Mouse (Mus musculus) heart, adult 18-20 months (tissue): ENCODE measurements around the gene Wfdc3. TPM values are rescaled to one million over a fixed set of nuclear protein-coding genes. Genes with fewer than 3 reads are reported as not detected.
"Not testable (repeated sequence)": the region's sequence is repeated elsewhere in the genome, so short reads cannot be mapped to it uniquely, and the experiment has no call there.

Experiments used
- DNase-seq, 2 experiments: peaks; one replicate each; pipeline ENCODE4 v3.0.0; 2021 to 2022; ENCODE audit warnings: mixed read lengths in 1 of 2
- total RNA-seq, 2 experiments: library from RNA; stranded (reverse); gene quantifications; 2 replicates each; pipeline ENCODE4 v1.2.3; 2021

The Wfdc3 gene
- total RNA-seq, 2 experiments from 2014 or later: 0.25 to 0.62 TPM

DNA sequence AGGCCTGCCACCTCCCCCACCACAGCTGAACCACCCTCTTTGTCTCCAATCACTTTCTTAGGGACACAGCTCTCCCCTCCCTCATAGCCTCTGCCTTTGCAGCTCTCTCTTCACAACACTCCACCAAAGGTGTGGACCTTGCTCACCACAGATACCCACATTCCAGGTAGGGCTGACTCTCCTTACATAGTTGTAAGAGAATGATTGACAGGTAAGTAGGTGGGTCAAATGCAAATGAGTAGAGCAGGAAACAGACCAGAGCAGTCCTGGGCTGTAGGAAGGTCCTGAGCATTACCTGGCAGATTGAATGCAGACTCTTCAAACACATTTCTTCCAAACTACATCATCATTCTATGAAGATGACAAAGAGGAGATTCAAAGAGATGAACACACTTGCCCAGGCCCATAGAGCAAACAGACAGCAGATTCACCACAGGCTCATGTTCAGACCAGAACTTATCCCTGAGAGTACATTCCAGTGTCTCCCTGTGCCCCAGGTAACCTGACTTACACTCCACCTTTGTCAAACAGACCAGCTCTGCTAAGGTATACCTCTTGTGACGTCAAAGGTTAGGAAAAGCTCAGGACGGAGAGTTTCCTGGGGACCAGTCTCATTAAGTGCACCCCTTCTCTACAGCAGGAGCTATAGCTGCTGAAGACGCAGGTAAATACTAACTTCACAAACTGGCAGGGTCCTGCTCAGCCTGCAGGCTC, 8.2 kb downstream of the Wfdc3 start:
- no peak for DNase-seq

DNA sequence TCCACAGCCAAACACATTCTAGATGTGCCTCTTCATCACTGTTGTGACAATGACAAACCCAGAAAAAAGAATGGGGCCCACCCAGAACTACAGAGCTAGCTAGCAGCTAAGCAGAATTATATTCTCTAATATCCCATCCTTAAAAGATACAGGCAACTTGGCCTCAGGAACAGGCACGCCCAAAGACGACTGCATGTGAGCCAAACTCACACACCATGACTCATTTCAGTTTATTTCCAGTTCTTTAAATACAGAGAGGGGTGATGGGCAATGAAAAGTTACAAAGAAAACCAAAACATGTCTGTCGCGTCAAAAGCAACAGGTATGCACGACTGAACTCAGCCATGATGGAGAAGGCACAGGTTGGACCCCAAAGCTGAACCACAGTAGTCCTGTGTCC, 10.3 kb downstream of the Wfdc3 start:
- DNase-seq: no peak

DNA sequence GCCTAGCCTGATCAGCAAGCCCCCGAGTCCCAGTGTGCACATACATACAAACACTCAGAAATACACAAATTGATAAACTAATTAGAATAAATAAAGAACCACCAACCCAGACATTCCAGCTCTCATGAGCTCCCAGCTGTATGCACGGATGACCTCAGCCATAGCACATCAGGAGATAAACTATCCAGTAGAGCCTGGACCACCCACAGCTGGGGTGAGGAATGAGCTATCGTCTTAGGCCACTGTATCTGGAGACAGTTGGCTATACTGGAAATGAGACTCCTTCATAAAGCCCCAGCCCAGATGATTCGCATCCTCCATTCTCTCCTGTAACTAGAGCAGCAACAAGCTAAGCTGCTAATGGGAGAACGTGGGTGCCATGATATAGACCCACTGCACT, 10.9 kb downstream of the Wfdc3 start:
- DNase-seq: no peak

DNA sequence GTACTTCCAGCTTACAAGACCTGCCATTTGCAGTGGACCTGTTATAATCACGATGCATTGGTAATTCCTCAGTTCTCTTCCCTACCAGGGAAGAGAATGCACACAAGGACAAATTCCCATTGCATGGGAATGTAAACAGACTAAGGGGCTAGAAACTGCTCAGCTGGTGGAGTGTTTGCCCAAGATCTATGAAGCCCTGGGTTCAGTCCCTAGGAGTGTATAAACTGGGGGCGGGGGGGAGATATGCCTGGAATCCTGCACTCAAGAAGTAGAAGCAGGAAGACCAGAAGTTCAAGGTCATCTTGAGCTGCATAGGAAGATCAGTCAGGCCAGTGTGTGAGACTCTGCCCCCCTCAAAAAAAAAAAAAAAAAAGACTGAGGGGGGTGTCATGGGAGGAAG, 12.5 kb downstream of the Wfdc3 start:
- no peak for DNase-seq

DNA sequence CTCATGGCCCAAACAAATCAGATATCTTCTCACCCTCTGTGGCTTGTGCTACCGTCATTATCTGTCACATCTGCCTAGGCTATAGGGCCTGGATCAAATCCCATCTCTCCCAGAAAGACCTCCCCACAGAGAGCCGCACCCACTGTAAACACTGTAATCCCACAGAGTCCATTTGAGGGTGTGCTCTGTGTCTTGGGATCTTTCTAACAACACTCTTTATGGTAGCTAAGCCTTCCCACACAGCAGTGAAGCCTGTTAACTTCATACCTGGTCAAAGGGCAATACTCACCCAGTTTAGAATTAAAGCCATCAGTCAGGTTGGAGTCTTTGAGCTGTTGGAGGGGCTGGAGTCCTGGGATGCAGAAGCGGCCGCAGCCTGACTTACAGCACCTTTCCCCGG, 14.0 kb downstream of the Wfdc3 start:
- no peak for DNase-seq

DNA sequence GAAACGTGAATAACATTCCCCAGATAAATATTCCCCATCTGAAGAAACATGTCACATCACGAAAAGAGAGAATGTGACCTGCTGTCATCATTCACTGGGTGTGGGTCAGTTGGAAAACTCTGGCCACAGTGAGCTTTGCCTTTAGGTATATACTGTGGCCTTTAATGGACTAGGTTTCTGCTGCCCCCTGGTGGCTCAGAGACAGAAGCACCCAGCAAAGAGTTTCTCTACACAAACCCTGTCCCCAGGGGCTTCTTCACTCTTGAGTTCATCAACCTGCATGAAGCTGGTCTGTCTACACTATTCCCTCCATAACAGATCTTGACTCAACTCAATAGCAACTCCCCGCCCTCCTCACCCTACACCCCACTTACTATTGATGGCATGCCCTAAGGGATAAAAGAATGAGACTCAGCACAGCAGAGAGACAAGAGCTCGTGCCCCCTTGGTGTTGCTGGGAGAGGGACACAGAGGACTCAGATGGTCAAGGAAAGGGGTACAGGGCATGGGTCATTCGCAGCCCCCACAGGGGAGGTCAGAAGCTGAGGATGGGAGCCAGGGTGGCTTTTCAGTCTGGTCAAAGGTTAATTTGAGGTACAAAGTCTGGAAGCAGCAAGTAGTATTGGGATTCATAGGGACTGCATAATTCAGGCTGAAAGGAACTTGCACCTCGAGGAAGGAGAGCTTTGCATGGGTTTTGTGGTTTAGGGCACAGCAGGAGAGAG, 19.7 kb downstream of the Wfdc3 start:
- peak; percentile 38 to 77 for DNase-seq

DNA sequence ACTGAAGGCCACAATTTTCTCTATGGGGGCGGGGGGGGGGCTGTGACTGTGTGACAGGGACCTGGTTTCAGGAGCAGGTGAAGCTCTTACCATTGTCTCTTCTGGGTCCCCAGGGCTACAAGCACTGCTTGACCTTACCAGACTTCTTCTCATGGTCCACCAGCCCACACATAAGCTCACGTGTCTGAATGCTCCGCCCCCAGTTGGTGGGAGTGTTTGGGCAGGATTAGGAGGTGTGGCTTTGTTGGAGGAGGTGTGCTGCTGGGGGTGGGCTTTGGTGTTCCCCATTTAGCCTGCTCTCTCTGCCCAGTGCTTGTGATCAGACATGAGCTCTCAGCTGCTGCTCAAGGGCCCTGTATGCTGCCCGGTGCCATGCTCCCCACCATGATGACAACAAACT, 22.5 kb downstream of the Wfdc3 start:
- DNase-seq: no peak

DNA sequence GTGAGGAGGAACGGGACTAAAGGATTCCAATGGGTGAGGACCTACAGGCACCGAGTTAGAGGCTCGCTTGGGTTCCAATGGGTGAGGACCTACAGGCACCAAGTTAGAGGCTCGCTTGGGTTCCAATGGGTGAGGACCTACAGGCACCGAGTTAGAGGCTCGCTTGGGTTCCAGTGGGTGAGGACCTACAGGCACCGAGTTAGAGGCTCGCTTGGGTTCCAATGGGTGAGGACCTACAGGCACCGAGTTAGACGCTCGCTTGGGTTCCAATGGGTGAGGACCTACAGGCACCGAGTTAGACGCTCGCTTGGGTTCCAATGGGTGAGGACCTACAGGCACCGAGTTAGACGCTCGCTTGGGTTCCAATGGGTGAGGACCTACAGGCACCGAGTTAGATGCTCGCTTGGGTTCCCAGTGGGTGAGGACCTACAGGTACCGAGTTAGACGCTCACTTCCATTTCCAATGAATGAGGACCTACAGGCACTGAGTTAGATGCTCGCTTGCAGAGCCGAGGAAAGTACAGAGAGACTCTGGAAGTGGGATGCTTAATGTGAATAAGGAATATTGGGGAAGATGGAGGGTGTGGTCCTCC, 29.4 kb downstream of the Wfdc3 start:
- not testable (repeated sequence) for DNase-seq

DNA sequence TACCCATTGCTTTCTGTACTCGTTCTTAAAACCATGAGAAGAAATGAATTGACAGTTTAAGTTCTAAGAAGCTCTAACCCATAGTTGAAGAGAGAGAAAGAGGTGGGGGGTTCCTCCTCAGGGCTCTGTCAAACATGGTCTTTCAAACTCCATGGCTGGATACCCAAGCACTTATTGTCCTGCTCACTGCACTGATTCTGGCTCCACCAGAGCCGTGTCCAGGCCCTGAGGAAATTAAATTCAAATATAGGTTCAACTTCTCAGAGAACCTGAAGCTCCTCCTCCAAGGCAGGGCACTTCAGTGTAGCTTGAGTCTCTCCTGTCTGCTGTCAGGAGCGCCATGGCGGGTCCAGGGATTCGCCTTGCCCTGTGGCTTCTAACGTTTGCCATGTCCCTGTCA, 30.7 kb downstream of the Wfdc3 start, which contains the start of gene Spint5:
Spint5 (plus strand) TSS at position 301 of the 400 bp plus-strand sequence.
- DNase-seq: no peak

DNA sequence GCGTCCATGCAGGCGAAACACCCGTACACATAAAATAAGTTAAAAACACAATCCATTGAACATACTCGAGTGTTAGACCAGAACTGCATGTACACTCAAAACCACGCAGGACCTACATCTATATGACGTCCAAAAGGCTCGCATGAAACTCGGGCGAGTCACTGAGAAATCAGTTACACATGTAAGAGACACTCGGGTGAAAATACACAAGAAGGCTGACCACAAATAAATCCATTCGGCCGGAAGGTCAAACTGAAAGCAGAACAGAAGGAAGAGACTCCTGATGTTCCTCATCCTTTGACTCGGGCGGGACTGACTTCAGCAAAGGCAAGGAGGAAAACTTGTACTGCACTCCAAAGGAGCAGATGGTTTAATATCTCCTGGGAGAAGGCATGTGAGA, 39.7 kb downstream of the Wfdc3 start:
- no peak for DNase-seq

DNA sequence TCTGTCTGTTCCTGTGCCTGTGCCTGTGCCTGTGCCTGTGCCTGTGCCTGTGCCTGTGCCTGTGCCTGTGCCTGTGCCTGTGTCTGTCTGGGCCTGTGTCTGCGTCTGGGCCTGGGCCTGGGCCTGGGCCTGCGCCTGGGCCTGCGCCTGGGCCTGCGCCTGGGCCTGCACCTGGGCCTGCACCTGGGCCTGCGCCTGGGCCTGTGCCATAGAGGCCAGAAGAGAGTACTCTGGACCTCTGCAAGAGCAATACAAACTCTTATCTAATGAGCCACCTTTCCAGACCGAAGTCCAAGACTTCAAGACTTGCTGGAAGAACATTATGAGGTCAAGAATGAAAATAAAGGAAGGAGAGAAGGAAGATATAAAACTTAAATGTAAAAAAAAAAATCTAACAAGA, 40.4 kb downstream of the Wfdc3 start:
- no peak for DNase-seq

DNA sequence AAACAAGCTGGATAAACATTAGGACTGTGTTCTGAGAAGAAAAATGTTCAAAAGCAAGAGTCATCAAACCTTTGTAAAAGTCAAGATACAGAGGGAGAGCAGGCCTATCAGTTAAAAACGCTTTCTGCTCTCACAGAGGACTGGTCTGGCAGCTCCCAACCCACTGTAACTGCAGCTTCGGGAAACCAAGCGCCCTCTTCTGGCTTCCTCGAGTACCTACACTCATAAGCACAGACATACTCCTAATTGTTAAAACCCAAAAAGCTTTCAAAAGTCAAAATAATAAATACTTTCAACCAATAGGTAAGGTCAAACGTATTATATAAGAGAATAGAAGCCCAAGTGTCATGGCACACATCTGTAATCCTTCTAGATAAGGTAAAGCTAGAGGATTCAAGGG, 41.5 kb downstream of the Wfdc3 start:
- DNase-seq: no peak

DNA sequence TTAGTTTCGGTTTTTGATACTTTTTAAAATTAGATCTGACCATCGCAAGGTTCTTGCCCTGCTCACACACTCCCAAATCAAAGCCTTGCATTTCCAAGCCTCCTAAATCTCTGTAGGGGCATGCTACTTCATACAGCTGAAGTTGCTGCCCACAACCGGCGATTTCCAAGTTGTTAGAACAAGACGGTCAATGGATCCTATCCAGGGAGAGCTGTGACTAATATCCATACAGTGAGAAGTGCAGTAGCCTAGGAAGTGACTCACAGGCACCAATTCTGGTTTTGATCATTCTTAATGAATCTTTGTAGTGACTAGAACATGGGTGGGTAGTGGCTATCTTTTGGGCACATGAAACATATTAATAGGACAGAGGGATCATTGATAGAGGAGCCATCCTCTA, 44.0 kb downstream of the Wfdc3 start:
- no peak for DNase-seq

DNA sequence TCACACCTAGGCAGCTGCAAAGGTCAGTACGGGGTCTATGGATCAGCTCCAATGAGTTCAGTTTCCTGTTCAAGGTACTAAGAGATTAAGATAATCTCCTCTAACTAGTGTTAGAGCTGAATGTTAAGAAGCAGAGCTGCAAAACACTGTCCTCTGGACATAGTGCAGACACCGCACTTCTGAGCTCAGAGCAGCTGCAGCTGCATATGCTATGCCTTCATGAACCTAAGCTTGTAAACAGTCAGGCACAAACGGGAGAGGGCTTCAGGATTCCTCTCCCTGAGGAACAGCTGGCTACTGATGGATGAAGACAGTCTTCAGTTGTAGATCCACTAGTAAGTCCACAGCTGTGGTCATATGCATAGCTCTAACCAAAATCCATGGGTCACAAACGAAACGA, 44.8 kb downstream of the Wfdc3 start:
- DNase-seq: no peak

DNA sequence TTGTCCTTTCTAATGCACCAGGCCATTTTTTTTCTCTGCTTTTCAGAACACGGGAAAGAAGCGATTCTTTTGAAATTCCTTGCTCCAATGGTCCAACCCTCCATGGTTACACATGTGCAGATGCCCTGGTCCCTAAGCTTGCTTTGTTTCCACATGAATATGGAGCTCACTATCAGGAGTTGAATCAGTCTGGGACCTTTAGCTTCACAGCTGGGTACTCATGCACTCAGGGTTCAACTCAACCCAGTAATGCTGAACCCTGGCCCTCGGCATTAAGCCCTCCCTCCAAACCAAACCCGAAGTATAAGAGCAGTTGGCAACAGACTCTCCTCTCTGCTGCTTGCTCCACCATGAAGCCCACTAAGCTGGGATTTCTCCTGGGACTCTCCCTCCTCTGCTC, 47.5 kb downstream of the Wfdc3 start, which contains the start of gene Spint4:
Spint4 (plus strand) TSS at position 301 of the 400 bp plus-strand sequence.
- no peak for DNase-seq

DNA sequence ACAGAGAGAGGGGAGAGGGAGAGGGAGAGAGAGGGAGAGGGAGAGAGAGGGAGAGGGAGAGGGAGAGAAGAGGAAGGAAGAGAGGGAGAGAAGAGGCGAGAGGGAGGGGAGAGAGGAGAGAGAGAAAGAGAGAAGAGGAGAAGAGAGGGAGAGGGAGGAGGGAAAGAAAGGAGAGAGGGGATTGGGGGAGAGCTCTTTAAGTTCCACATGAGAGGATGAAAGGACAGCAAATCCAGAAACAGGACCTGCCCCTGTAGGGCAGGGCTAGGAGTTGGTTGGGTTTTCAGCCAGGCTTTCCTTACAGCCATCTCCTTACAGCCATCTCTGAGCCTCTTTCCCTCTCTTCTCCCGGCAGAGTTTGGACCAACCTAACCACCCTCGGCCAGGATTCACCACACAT, 60.9 kb downstream of the Wfdc3 start, which contains the start of gene Wfdc13:
Wfdc13 (plus strand) TSS at position 301 of the 400 bp plus-strand sequence.
- DNase-seq: no peak

Other genes starting within 250 kb of the Wfdc3 start
- 10 to 100 TPM; 28.7 to 32.6 TPM for gene Pigt, start 248.4 kb downstream of the Wfdc3 start, total RNA-seq
- gene Wfdc2, start 183.5 kb downstream of the Wfdc3 start, total RNA-seq: 10 to 100 TPM in 1 of 2 experiments, 1 to 10 TPM in 1; 1.0 to 11.8 TPM
- not detected for gene Spint3, start 172.5 kb downstream of the Wfdc3 start, total RNA-seq
- not detected for gene Wfdc6a, start 160.5 kb downstream of the Wfdc3 start, total RNA-seq
- not detected for gene Eppin, start 152.3 kb downstream of the Wfdc3 start, total RNA-seq
- not detected for gene Wfdc6b, start 132.4 kb downstream of the Wfdc3 start, total RNA-seq
- not detected for gene Wfdc8, start 132.3 kb downstream of the Wfdc3 start, total RNA-seq
- gene Wfdc16, start 107.1 kb downstream of the Wfdc3 start, total RNA-seq: not detected
- under 1 TPM in 1 of 2 experiments, not detected in 1; 0.72 TPM for gene Wfdc10, start 89.9 kb downstream of the Wfdc3 start, total RNA-seq
- gene Wfdc9, start 89.3 kb downstream of the Wfdc3 start, total RNA-seq: not detected
- gene Wfdc11, start 71.8 kb downstream of the Wfdc3 start, total RNA-seq: not detected
- gene Wfdc13, start 60.8 kb downstream of the Wfdc3 start, total RNA-seq: not detected
- gene Spint4, start 47.4 kb downstream of the Wfdc3 start, total RNA-seq: not detected
- gene Spint5, start 30.6 kb downstream of the Wfdc3 start, total RNA-seq: not detected
- gene Dnttip1, start 52 bp upstream of the Wfdc3 start, total RNA-seq: 10 to 100 TPM; 22.0 to 28.8 TPM
- gene Ube2c, start 24.0 kb upstream of the Wfdc3 start, total RNA-seq: 1 to 10 TPM in 1 of 2 experiments, under 1 TPM in 1; 0.80 to 2.4 TPM
- 1 to 10 TPM in 1 of 2 experiments, not detected in 1; 1.2 TPM for gene Tnnc2, start 34.0 kb upstream of the Wfdc3 start, total RNA-seq
- gene Snx21, start 39.9 kb upstream of the Wfdc3 start, total RNA-seq: 10 to 100 TPM; 23.9 to 25.6 TPM
- gene Acot8, start 59.0 kb upstream of the Wfdc3 start, total RNA-seq: 10 to 100 TPM; 12.4 to 12.5 TPM
- 1 to 10 TPM; 2.4 to 2.5 TPM for gene Zswim3, start 59.2 kb upstream of the Wfdc3 start, total RNA-seq
- gene Zswim1, start 76.8 kb upstream of the Wfdc3 start, total RNA-seq: 1 to 10 TPM; 3.8 to 3.9 TPM
- under 1 TPM; 0.67 to 0.75 TPM for gene Spata25, start 82.6 kb upstream of the Wfdc3 start, total RNA-seq
- gene Ctsa, start 86.9 kb upstream of the Wfdc3 start, total RNA-seq: 10 to 100 TPM; 80.8 to 98.1 TPM
- gene Neurl2, start 87.5 kb upstream of the Wfdc3 start, total RNA-seq: 10 to 100 TPM; 50.5 to 55.8 TPM
- gene Pltp, start 111.8 kb upstream of the Wfdc3 start, total RNA-seq: 10 to 100 TPM; 37.7 to 39.3 TPM
- gene Pcif1, start 133.4 kb upstream of the Wfdc3 start, total RNA-seq: 10 to 100 TPM; 27.3 to 30.5 TPM
- 1 to 10 TPM; 6.8 to 7.7 TPM for gene Zfp335, start 165.8 kb upstream of the Wfdc3 start, total RNA-seq
- gene Mmp9, start 194.8 kb upstream of the Wfdc3 start, total RNA-seq: 1 to 10 TPM; 1.3 to 1.6 TPM
- gene Slc12a5, start 214.9 kb upstream of the Wfdc3 start, total RNA-seq: 1 to 10 TPM; 2.0 to 2.3 TPM